Mouse (Mus musculus) cerebellum, adult 8-10 months (tissue): ENCODE results near the gene Ccdc85b.

Source experiments
- DNase-seq: peaks from one replicate; pipeline ENCODE4 v3.0.0; 2022

Ccdc85b gene

GRCm38 (mm10) chr19:5455037-5455436 is 2.7 kb downstream of the Ccdc85b start:
- no peak for DNase-seq

- no peak for DNase-seq
Measured at GRCm38 (mm10) chr19:5451766-5452165, 5.9 kb downstream of the Ccdc85b start.

- DNase-seq, result no peak
Measured at GRCm38 (mm10) chr19:5449673-5450072, 8.0 kb downstream of the Ccdc85b start.

- no peak for DNase-seq
Measured at GRCm38 (mm10) chr19:5448354-5449150, 9.1 kb downstream of the Ccdc85b start.

GRCm38 (mm10) chr19:5447515-5448353 is 10.0 kb downstream of the Ccdc85b start, which contains the start of gene Fosl1:
Fosl1 (plus strand) TSS chr19:5447547.
- DNase-seq, result peak; percentile 61

DNA sequence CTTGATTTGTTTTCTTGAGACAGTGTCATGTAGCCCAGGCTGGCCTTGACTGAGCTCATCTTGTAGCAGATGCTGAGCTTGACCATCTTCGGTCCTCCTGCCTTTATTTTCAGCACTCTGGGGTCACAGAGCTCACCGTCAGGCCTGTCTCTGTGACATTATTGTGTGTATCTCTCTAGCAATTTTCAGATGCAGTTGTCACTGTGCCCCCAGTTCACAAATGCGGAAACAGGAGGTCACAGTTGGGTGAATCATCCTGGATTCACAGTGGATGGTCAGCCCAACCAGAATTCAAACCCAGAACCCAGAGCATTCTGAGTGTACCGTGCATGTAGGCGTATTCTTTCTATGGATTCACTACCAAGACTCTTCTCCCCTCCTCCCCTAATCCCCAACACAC is 11.9 kb downstream of the Ccdc85b start:
- no peak for DNase-seq

- DNase-seq, result no peak
Measured at GRCm38 (mm10) chr19:5444954-5445353, 12.7 kb downstream of the Ccdc85b start.

DNA sequence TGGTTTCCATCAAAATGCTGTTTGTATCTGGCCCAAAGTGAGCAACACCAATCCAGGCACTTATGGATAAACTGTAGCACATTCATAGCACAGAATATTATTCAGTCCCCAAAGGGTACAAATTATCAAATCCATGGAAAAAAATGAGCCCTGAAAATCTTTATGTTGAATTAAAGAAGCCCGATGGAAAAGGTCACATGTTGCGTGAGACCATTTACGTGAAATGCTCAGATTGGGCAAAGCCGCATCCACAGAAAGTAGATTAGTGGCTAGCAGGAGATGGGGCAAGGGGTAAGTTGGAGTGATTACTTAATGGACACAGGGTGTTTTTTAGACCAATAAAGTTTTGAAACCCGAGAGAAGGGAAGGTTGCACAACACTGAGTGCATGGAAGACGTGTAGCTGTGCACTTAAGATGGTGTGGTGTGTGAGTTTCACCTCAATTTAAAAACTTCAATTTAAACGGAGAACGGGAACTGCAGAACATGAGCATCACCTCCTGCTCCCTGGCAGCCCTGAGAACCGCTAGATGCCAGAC is 13.3 kb downstream of the Ccdc85b start:
- DNase-seq, result no peak

DNA sequence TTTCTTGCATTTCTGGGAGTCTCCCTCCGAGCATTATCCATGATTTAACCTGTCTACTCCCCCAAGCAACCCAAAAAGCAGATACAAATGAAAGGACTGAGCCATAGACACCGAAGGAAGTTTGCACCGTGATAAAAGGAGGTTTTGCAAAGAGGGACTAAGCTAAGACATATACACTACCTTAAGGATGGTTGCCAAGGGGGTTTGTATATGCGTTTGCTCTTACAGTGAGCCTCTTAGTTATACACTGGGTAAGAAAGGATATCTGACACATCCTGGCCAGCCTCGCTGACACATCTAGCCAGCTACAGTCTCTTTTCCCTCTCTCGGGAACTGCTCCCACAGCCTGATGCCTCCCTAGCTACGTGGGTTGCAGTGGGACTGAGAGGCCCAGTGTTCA is 23.7 kb downstream of the Ccdc85b start:
- DNase-seq, result no peak

DNA sequence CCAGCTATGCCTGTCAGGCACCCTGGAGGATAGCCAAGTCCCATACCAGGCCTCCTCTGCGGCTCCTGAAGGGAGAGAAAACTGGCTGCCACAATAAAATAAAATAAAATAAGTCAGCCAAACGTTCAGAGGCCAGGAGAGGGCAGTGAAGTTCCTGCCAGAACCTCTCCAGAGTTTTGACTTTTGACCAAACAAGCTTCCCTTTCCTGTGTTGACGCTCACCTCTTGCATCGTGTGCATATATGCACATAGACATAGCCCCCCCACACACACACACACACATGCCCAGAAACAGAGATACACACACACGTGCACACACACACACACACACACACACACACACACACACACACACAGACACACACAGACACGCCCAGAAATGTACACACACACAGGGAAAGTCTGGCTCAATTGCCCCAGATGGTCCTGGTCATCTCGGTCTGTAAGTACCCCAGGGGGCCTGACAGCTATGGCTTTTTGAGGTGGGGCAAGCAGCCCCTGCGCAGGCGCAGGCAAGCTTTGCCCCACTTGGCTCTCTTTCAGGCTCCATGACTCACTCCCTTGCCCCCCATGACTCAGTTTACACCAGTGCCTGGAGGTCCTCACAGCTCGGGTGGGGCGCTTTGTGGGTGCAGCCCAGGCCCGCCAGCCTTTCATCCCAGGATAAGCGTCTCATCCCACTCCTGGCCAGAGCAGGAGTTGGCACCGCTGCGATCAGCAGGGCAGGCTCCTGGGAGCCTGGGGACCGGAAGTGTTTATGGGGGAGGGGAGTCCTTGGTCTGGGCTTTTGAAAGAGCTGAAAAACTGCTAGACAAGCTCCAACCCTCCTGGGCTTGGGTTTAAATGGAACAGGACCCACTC is 24.5 kb downstream of the Ccdc85b start:
- peak; percentile 38 for DNase-seq

- no peak for DNase-seq
Measured at GRCm38 (mm10) chr19:5431911-5432464, 25.7 kb downstream of the Ccdc85b start.

GRCm38 (mm10) chr19:5430408-5430807 is 27.3 kb downstream of the Ccdc85b start:
- no peak for DNase-seq

DNA sequence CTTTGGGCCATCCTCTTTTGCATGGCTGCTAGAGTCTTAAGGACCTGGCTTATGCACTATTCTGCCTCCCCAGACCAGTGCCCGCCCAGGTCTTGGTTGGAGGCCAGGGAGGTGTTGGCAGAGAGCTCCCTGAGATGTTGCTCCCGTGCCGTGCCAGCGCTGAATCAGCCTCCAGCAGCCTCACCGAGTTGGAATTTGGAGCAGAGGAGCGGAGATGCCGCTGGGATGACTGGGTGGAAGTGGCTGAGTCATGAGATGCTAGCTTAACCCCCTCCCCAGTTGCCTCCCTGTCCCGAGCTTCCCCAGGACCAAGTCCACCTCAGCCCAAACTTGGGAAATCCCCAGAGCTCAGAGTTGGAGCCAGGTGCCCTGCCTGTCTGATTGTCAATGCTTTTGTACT is 27.9 kb downstream of the Ccdc85b start:
- peak; percentile 62 for DNase-seq

GRCm38 (mm10) chr19:5429219-5429618 is 28.5 kb downstream of the Ccdc85b start:
- no peak for DNase-seq

DNA sequence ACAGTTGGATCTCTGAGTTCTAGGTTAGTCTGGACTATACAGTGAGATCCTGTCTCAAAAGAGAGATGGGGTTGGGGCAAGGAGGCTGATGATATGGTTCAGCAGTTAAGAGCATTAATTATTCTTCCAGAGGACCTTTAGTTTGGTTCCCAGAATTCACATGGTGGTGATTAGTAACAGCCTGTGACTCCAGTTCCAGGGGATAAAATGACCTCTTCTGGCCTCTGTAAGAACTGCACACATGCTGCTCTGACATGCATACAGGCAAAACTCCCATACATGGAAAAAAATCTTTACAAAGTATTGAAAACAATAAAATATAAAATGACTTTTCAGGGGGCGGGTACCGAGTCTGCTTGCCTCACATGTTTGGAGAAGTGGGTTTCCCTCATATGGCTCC is 29.6 kb downstream of the Ccdc85b start:
- no peak for DNase-seq

- DNase-seq, result no peak
Measured at GRCm38 (mm10) chr19:5426640-5427290, 30.9 kb downstream of the Ccdc85b start.

GRCm38 (mm10) chr19:5425906-5426565 is 31.7 kb downstream of the Ccdc85b start:
- peak; percentile 43 for DNase-seq

DNA sequence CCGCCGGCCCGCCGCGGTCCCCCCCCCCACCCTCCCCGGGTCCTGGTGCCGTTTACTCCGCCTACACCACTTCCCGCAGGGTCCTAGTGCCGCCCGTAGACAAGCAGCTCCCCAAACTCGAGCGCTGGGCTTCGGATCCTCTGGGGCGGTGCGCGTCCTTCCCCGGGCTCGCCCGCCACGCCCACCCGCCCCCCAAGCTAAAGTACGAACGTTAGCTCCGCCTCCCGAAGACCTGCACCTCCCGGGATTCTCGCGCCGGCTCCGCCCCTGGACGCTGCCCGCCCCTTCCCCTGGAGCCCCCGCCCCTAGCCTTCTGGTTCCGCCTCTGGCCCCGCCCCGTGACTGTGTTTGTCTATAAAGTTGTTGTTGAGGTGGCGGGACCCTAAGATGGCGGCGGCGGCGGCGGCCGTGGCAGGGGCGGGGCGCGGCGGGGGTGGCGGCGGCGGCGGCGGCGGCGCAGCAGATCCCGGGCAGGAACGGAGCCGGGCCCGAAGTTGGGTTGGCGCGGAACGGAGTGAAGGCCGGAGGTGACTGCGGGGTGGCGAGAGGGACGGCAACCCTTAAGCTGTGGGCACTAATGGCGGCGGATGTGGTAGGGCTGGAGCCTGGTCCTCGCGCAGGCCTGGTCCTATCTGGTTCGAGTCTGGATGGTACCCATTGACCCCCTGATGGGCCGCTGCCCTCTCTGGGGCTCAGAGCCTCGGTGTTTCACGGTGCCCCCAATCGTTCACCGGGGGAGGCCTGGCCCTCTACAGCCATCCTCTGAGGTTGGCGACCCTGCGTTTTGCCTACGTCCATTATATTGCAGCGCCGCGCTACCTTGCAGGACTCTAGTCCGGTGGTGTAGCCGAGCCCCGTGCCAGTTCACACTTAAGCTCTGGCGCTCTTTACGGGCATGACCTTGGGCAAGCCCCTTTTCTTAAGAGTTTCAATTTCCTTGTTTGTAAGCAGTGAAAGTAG is 32.6 kb downstream of the Ccdc85b start, which contains the start of the genes Drap1 and AI837181:
Gene Drap1, minus strand, starts transcription at position 198 of the 960 bp plus-strand sequence.
Gene AI837181, plus strand, starts transcription at position 363 of the 960 bp plus-strand sequence.
- DNase-seq, result peak; percentile 92

GRCm38 (mm10) chr19:5424092-5424781 is 33.5 kb downstream of the Ccdc85b start:
- DNase-seq, result peak; percentile 76
